Mouse (Mus musculus): Measurements from ENCODE around the gene Rasgef1a.

Rasgef1a gene

DNA sequence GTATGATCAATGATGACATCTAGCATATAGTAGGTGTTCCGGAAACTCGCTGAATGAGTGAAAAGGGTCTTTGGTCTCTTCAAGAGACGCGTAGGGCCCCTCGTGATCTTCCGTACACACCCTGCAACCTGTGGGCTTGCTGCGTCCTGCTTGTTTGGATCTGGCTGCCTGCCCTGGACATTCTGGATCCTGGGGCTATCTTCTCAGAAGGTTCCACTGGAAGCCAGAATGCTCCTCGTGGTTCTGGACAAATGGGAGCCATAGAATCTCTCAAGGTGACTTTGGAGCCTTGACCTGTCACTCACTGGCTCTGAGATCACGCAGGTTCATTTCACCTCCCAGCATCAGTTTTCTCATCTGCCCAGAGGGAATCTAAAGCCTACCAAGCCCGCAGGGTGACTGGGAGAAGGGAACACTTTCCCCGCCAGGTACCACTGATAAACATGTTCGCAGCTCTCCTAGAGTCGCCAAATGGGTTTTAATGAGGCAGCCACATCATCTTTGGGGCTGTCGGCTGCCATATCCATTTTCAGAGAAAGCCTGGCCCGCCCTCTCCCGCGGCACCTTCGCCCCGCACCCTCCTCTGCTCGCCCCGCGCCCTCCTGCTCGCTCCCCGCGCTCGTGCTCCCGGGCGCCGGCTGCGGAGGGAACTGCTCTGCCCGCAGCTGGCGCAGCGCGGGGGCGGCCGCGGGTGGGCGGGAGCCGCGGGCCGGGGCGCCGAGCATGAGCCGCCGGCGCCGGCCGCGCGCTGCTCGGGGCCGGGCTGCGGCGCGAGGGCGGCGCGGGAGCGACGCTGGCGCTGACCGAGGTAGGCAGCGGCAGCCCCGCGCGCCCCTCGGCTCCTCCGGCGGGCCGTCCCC, at the start of gene Rasgef1a:
Gene Rasgef1a (plus strand): TSS at position 683 of the 860 bp plus-strand sequence.
- DNase-seq (ENCODE audit: low spot score) = no peak

DNA sequence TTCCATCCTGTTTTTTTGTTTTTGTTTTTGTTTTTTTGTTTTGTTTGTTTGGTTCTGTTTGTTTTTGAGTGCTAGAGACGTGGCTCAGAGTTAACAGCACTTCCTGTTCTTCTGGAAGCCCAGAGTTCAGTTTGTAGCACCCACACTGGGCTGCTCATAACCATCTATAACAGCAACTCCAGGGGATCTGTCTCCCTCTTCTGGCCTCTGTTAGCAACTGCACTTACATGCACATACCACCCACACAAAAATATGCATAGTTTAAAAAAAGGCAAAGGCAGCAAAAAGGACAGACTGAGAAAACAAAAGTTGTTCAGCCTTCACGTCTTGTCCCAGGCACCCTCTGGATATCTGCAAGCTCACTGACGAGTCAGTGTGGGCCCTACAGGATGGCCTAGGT, 48.0 kb upstream of the Rasgef1a start:
- no peak for DNase-seq (ENCODE audit: low spot score)

DNA sequence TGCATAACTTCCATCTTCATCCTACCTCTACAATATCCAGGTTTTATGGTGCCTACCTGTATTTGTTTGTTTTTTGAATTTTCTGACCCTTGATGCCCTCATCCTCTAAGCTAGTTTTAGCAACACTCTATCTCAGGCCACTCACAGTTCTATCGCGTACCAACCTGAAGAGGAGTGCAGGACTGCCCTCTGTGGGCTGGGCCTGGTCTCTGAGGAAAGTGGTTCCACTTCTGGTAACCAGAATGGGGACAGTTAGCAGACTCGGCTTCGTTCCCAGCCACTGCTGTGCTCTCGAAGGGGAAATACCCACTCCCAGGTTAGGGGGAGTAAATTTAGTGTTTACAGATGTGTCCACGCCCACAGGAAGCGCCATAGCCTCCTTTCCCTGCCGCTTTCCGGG, 44.5 kb upstream of the Rasgef1a start:
- DNase-seq (ENCODE audit: low spot score) = no peak

DNA sequence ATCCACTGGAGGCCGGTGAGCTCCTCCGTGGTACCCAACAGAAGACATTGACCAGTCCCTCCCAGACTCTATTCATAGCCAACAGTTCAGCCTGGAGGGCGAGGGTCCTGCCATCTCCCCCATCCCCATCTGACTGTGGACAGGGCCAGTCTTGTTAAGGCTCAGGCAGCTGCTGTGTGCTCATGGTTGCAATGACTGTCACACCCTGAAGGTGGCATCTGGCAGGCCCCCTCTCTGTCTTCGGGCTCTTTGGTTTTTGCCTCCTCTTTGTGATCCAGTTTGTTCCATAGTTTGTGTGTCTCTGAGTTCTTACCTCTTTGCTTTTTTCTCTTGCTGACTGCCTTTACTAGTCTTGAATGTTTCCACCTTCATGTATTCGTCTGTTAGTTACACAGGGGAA, 24.1 kb upstream of the Rasgef1a start:
- no peak for DNase-seq (ENCODE audit: low spot score)

DNA sequence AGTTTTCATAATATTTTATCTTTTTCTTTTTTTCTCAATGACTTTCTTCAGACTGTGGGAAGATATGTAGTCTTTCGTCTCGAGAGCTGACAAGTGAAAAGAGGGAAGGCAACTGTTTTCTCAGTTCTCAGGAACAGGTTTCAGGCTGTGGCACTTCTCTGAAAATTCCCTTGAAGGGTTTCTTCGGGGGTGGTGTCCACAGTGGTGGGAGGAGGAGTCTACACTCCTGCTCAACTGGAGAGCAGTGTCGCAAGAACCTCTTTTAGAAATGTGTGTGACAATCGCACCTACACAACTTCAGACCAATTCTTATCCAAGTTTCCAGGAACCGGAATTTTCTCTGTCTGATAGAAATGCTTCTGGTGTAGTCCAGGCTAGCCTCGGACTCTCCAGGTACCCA, 22.0 kb upstream of the Rasgef1a start:
- DNase-seq (ENCODE audit: low spot score) = no peak

DNA sequence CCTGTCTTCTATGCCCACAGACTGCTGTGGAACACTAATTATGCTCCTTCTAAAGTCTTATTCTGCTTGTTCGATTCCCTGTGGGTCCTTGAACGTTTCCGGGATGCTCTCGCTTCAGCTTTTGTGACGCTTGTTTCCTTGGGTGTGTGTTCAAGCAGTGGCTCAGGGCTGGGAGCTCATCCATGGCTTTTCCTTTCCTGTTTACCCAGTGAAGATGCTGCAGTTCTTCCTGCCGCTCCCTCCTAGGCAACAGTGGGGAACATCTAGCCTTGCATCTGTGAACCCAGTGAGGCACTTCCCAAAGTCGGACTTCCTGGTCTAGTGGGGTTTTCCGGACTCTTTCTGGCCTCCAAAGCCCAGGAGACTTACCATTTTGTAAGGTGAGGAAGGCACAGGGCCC, 20.6 kb upstream of the Rasgef1a start:
- no peak for DNase-seq (ENCODE audit: low spot score)

DNA sequence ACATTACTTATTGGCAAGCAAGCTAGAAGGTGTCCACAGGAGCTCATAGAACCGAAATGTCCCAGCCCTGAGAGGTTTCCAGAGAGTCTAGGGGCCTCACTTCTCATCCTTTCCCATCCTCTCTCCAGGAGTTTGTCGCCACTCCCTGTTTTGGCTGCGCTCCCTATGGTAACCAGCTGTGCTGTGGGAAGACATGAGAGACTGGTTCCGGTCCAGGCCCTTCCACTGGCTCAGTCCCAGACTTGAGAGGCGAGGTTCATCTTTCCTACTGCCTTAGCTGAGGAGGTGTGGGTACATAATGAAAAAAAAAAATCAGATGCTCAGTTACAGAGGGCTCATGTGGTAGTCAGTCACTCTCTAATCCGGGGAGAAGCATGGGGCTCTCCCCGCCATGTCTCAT, 19.9 kb upstream of the Rasgef1a start:
- DNase-seq (ENCODE audit: low spot score) = no peak

DNA sequence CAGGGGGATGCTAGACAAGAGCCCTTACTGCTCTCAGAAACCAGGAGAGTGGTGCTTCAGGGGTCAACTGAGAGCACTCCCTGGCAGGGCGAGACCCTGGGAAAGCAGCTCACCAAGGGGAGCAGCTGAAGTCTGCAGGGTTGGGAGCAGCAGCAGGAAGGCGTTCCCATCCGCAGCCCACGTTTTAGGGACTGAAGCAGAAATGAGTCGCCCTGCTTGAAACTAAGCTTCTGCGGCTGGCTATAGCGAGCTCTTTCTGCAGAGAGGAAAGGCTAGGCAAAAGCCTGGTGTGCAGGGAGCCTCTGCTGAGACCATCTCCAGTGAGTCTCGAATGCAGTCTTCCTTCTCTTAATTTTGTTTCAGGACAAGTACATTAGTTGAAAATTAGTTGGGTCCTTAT, 19.3 kb upstream of the Rasgef1a start:
- no peak for DNase-seq (ENCODE audit: low spot score)

DNA sequence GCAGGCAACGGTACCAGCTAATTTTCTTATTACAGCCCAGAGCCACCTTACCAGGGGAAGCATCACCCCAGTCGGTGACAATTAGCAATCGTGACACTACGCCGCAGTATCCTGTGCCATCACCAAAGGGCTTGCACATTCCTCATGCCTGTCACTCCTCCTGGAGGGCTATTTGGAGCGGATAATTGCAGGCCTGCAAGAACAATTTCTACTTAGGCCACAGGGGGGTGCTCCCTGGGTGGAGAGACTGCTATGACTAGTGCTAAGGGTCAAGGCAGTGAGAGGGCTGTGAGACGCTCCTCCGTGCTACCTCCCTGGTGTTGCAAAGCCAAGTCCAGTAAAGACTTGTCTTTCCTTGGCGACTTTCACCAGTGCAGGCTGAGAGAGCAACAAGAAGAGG, 16.1 kb upstream of the Rasgef1a start:
- DNase-seq (ENCODE audit: low spot score) = no peak

DNA sequence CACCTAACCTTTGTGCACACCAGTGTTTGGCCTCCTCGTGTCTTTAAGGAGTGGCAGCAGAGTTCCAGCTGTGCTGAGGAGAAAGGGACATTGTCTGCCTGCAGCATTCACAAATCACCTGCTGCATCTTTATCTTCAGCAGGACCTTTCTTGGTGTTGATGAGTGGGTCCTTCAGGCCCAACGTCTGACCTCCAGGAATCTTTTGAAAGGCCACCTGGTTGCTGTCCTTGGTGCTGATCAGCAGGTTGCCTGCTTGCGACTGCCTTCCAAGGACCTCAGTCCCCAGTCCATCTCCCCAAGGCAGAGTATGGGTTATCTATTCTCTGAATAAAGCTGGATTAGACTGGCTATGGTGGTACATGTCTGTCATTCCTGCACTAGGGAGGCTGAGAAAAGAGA, 10.0 kb upstream of the Rasgef1a start:
- no peak for DNase-seq (ENCODE audit: low spot score)

DNA sequence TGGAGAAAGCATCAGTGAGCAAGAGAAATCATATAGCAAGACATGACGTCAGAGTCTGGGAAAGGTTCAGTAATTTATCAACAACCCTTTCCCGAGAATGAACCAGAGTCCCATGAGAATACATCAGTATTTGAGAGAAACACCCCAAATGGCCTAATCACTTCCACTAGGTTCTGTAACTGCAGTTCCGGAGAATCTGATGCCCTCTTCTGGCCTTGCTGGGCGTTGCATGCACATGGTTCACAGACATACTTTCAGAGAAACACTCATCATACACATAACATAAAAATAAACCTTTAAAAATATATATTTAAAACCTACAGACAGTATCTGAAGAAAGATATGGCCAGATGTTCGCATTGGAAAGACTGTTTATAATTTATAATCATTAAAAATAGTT, 3.9 kb upstream of the Rasgef1a start:
- DNase-seq (ENCODE audit: low spot score) = no peak

DNA sequence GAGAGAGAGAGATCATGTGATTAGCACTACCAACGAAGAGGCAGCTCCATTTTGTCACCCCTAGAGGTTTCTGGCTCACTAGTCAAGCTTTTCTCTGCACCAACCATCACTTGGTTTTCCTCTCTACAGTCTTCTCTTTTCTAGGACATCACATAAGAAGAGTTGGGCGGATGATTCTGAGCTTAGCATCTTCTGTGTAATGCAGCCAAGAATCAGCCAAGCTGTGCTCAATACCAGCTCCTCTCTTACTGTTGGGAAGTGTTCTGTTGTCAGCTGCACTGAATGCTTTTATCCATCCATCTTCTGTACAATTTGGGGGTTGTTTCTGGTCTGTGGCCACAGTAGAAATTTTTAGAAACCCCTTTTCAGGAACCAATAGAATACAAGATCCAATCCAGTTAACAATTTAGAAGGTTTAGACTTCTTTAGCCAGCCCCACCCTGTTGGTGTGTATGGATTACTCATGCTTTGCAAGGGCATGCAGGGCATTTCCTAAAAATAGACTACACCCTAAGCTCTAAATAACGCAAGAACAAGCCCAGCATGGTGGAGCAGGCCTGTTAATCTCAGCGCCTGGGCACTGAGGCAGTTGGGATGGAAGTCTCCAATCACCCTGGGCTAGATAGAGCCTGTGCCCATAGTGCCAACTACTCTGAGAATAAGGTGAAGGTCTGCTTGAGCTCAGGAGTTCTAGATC, 3.2 kb upstream of the Rasgef1a start:
- DNase-seq (ENCODE audit: low spot score) = no peak

DNA sequence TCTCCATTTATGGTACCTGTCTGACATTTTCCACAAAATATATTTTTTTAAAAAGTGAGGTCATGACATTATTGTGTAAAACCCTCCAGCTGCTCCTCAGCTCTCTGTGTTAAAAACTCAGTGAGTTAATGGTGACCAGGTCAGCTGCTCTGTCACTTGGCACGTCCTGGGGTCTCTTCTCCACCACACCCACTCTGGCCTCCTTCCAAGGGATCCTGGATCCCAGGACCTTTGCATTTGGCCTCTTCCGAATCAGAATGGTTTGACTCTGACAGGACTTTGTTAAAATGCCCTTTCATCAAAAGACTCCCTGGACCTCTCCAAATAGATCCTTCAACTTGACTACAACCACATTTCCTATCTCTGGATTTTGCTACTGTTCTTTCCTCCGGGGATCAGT, 982 bp upstream of the Rasgef1a start:
- DNase-seq (ENCODE audit: low spot score) = no peak

DNA sequence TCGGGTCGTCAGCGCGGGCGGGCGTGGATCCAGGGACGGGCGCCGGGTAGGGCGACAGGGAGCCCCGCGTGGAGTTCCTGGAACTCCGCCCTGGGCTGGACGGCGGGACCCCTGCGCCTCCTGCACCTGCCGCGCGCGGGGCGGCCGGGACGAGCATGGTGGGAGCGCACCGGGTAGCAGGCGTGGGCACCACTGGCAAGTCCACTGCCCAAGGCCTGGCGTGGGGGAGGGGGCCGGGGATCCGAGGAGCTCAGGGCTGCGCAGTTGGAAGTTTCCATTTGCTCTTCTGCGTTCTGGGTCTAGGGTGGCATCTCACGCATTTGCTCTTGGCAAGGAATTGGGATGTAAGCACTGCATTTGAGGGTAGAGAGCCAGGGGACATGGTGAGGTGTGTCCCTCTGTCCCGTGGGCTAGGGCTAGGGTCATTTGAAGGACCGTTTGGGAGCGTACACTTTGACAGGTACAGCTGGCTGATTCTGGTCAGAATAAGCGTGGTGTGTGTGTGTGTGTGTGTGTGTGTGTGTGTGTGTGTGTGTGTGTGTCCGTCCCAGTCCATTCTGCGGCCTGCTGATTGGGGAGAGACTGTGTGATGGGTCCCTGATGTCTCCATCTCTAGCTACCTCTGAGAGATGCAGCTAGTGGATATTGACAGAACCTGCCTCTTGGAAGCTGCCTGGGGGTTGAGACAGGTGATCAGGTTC, 528 bp downstream of the Rasgef1a start:
- DNase-seq (ENCODE audit: low spot score) = no peak

DNA sequence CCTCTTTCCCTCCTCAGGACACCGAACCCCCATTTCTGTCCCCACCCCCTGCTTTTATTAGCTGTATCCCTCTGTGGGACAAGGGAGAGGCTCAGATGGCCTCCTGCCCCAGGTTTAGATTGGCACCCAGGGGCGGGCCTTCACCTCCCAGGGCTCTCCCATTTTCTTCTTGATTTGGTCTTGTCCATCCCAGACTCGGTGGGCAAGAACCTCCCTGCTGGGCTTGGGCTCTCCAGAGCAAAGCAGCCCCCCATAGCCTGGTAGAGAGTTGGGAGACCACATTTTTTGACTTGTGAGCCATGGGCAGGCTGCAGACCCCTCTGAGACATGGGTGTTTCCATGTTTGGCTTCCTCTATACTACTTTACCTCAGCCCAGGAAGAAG, 1.1 kb downstream of the Rasgef1a start:
- DNase-seq (ENCODE audit: low spot score) = no peak

DNA sequence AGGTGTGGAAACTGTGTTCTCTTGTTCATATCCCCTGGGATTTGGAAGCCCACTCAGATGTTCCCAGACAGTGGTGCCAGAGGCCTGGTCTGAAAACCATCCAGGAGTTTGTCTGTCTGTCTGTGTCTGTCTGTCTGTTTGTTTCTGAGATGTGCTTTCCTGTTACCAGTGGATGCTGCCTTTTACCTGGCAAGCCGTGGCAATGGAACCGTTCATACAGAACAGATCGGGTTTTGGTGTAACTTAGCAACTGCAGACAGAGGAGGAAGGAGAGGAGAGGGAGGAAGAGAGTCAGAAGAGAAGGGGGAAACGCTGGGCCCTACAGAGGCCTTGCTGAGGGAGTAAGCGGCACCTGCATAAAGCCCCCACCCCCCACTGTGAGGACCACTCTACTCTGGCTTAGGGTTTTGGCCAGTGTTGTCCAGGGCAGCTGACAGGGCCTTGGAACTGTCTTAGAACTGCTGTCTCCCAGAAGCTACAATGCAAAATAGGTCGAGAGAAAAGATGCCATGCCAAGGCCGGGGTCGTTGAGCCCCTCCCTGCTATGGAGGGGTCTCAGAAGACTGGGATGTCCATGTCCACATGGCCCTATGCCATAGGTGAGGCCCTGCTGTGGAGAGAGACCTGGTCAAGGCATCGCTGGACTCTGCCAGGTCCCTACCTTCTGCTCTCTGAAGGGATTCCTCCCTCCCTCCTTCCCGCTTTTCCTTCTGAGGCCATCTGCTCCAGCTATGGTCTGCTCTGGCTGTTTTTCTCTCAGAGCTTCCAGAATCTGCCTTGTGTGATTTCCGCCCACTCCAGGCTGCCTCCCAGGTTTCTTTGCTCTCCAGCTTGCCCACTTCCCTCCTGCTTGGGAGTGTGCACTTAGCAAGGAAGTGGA, 2.0 kb downstream of the Rasgef1a start:
- no peak for DNase-seq (ENCODE audit: low spot score)

DNA sequence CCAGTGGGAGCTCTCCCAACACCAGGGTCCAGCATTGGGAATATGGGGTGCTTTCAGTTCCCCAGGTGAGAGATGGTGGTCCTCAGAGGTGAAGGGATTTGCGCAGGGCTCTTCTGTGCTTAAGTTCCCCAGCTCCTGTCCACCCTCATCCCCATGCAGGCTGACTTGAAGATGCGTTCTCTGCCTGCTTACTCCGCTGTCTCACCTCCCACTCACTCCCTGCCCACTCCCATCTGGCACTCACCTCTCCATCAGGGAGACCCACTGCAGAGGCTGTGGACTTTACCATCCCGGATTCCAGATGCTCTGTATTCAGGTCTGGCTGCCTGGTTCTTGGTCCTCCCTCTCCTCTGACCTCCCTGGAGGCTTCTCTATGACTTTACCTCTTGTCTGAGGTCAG, 3.6 kb downstream of the Rasgef1a start:
- DNase-seq (ENCODE audit: low spot score) = no peak

DNA sequence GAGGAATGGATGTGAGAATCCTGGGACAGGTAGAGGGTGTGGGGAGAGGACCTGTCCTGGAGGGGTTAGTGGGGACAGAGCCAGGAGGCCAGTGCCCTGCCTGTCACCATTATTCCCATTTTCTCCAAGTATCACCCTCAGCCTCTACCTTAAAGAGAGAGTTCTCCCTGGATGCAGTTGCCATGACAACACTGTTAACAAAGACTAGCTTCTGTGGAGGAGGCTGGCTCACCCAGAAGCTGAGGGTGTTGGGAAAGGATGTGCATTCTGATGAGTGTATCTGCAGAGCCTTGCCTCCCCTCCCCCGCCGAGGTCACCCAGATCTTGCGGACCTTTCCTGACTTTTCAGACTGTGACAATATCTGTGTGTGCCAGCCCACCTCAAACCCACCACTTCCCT, 4.7 kb downstream of the Rasgef1a start:
- no peak for DNase-seq (ENCODE audit: low spot score)

DNA sequence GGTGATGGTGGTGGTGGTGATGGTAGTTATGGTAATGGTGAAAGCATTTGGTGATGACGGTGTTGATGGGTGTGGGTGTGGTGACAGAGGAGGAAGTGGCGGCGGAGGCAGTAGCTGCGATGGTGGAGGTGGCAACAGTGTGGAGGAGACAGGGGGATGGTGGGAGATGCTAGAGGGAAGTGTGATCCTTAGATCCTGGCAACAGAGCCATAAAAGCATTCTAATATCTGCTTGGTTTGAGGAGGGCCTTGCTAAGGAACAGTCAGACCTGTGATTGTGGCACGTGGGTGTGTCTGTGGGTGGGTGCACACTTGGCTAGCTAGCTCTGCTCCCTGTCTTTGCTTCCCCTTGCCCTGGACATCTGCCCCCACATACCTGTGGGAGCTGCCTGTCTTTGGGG, 7.4 kb downstream of the Rasgef1a start:
- DNase-seq (ENCODE audit: low spot score) = no peak

DNA sequence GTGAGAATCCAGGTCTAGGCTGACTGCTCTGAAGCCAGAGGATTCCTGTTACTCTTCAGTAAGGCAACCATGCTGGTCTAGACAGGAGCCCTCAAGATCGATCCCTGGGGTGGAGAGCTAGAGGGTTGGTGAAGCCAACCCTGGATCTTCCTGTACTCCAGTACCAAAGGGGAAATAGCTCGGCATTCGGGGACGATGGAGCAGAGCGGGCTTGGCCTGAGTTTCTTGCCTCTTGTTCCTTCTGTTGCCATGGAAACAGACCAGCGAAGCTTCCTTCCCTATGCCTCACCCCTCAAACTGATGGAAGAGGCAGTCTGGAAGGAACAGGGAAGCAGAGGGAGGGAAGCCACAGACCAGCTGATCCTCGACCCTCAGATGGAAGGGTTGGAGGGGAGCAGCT, 8.3 kb downstream of the Rasgef1a start:
- peak; percentile 14 for DNase-seq (ENCODE audit: low spot score)

DNA sequence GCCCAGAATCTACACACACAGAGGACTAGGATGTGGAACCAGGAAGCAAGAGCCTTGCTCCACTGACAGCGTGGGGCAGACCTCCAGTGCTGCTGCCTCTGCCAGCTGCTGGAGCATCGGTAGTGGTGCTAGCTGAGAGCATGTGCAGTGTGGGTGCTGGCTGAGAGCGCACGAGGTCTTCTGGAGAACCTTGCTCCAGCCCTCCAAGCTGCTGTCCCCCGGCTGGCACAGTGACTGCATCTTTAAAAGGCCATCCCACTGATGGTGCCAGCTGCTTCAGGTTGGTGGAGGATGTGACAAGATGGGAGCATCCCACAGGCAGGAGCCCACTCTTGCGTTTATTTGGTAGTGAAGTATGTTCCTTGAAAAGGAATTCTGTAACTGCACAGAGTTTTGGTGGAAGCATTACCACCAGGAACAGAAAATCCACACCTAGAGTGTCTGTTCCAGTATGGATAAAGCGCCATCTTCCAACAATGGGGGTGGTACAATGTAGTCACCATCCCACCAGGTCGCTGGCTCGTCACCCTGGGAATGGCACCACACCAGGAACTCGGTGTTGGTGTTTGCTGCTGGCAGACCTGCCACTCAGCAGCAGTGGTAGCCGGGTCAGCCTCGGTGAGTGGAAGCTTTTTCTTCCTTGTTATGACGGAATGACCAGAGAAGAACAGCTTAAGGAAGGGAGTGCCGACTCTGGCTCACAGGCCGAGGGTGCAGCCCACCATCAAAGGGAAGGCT, 11.8 kb downstream of the Rasgef1a start:
- no peak for DNase-seq (ENCODE audit: low spot score)
